34 mouse cellular contexts compared by ENCODE assay signal in the genomic region with DNA sequence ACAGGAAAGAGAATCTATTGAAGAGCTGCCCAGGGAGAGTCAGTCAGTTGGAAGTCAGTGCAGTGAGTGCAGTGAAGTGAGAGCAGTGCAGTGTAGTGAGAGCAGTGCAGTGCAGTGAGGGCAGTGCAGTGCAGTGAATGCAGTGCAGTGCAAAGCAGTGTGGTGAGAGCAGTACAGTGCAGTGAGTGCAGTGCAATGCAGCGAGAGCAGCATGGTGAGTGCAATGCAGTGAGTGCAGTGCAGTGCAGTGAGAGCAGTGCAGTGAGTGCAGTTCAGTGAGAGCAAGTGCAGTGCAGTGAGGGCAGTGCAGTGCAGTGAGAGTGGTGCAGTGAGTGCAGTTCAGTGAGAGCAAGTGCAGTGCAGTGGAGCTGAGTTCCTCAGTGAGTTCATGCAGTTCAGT.
"Had no signal": no experiment of that assay in that cellular context is flagged by ENCODE, and none has a peak within 500 bp of the region (broad histone marks: within the 10 kb centered on the region; RNA-seq: fewer than 3 reads in every experiment).

No protein-coding gene starts in this region.

- H3K4me1 ChIP-seq: heart, embryonic 10.5 days; heart, embryonic 12.5 days; heart, embryonic 13.5 days; heart, embryonic 15.5 days; hindbrain, embryonic 10.5 days; hindbrain, embryonic 12.5 days; hindbrain, embryonic 13.5 days; hindbrain, embryonic 15.5 days; intestine, embryonic 15.5 days; kidney, embryonic 15.5 days had no signal

- ATAC-seq: hindbrain, embryonic 16.5 days; hindbrain, postnatal 0 days; inflammation-experienced regulatory T-cells, adult 6 months; intestine, embryonic 15.5 days; intestine, embryonic 16.5 days; intestine, postnatal 0 days had no signal

- H3K9me3 ChIP-seq: heart, embryonic 15.5 days; hindbrain, embryonic 15.5 days; intestine, embryonic 15.5 days; kidney, embryonic 15.5 days had no signal

- H3K27ac ChIP-seq: heart, embryonic 10.5 days; heart, embryonic 13.5 days; heart, embryonic 15.5 days; hindbrain, embryonic 10.5 days; hindbrain, embryonic 12.5 days; hindbrain, embryonic 13.5 days; hindbrain, embryonic 14.5 days; hindbrain, embryonic 15.5 days; hindbrain, postnatal 0 days; intestine, embryonic 15.5 days; kidney, embryonic 15.5 days; kidney, postnatal 0 days; layer of hippocampus, adult 2 months had no signal

- H3K36me3 ChIP-seq: heart, embryonic 10.5 days; heart, embryonic 12.5 days; heart, embryonic 13.5 days; heart, embryonic 15.5 days; hindbrain, embryonic 10.5 days; hindbrain, embryonic 12.5 days; hindbrain, embryonic 13.5 days; hindbrain, embryonic 15.5 days; intestine, embryonic 15.5 days; kidney, embryonic 15.5 days had no signal

- H3K4me3 ChIP-seq: heart, embryonic 10.5 days; heart, embryonic 12.5 days; heart, embryonic 13.5 days; heart, embryonic 15.5 days; hindbrain, embryonic 10.5 days; hindbrain, embryonic 12.5 days; hindbrain, embryonic 13.5 days; hindbrain, embryonic 15.5 days; intestine, embryonic 15.5 days; kidney, embryonic 15.5 days; layer of hippocampus, adult 2 months had no signal

- H3K27me3 ChIP-seq: heart, embryonic 12.5 days; heart, embryonic 13.5 days; heart, embryonic 15.5 days; hindbrain, embryonic 12.5 days; hindbrain, embryonic 13.5 days; hindbrain, embryonic 15.5 days; intestine, embryonic 15.5 days; kidney, embryonic 15.5 days had no signal

- DNase-seq: heart, postnatal 10 days; heart, postnatal 14 days; heart, postnatal 36 days; heart, postnatal 4 days; kidney, adult 11 months; kidney, adult 18-20 months; kidney, adult 2 months; kidney, adult 8-10 months; kidney, adult 9 months; kidney, postnatal 10 days; kidney, postnatal 14 days; kidney, postnatal 25 days; kidney, postnatal 36 days; kidney, postnatal 4 days; layer of hippocampus, adult 9-11 months; layer of hippocampus, postnatal 36 days had no signal

- H3K9ac ChIP-seq: heart, embryonic 12.5 days; heart, embryonic 13.5 days; heart, embryonic 15.5 days; hindbrain, embryonic 12.5 days; hindbrain, embryonic 13.5 days; hindbrain, embryonic 14.5 days; hindbrain, embryonic 15.5 days; intestine, embryonic 15.5 days; kidney, embryonic 15.5 days had no signal
